Mouse (Mus musculus): ENCODE measurements around the gene Agmat.

DNA sequence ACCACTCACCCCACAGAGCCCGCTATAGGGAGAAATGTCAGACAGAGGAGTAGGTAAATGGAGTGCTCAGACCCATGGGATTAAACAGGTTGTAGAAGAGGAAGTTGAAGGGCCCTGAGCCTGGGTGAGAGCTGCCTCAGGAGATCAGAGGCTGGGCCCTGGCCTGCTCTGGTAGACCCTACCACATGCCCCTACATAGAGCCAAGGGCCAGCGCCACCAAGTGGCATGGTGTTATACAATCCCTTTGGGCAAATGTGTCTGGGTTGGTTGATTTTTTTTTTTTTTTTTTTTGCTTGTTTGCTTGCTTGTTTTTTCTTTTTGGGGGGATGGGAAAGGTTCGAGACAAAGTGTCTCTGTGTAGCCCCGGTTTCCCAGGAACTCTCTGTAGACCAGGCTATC lies 57.6 kb downstream of the Agmat start:
- TF ChIP-seq CTCF (conservative IDR thresholded peaks at IDR 0.05; ENCODE audit: low read length) (no peak), POU5F1 (IDR thresholded peaks at IDR 0.05; ENCODE audit: borderline replicate concordance, low read length) (no peak), NANOG (IDR thresholded peaks at IDR 0.05; ENCODE audit: borderline replicate concordance, low read length) (no peak)
